17 mouse cellular contexts compared by ENCODE assay signal in genomic region chr1:135098441-135098840, GRCm38 (mm10). TPM values are rescaled to one million over a fixed set of nuclear protein-coding genes. Genes with fewer than 3 reads are reported as not detected.
DNase-seq lines count a peak whose midpoint lies in the region; ATAC-seq and TF ChIP-seq lines count a peak whose summit lies in the region.
"Had no signal": no experiment of that assay in that cellular context is flagged by ENCODE, and none has a peak within 500 bp of the region (broad histone marks: within the 10 kb centered on the region; RNA-seq: fewer than 3 reads in every experiment).

No protein-coding gene starts in this region.

- TF ChIP-seq CTCF in midbrain, postnatal 0 days (IDR thresholded peaks at IDR 0.05), result no peak
- no peak for TF ChIP-seq CTCF in thymus, adult 2 months (IDR thresholded peaks at IDR 0.05; ENCODE audit: borderline replicate concordance, control insufficient read depth, extremely low read depth, insufficient read depth, low read length, poor library complexity)

- H3K36me3 ChIP-seq in embryonic facial prominence, embryonic 13.5 days, result no peaks in the 10 kb centered on the region
- H3K36me3 ChIP-seq in embryonic facial prominence, embryonic 10.5 days (replicated peaks), result no peaks in the 10 kb centered on the region
- H3K36me3 ChIP-seq in midbrain, postnatal 0 days (ENCODE audit: insufficient read depth, low read length), result no peaks in the 10 kb centered on the region
- no peaks in the 10 kb centered on the region for H3K36me3 ChIP-seq in midbrain, embryonic 13.5 days
- no peaks in the 10 kb centered on the region for H3K36me3 ChIP-seq in thymus, adult 2 months (ENCODE audit: control insufficient read depth, insufficient read depth, low read length)
- H3K36me3 ChIP-seq: limb, embryonic 12.5 days; stomach, embryonic 15.5 days had no signal

- intact Hi-C loops in heart, postnatal 25 days (cut with DNase I), result no loop called here

- no peak for DNase-seq in embryonic facial prominence, embryonic 10.5 days (ENCODE audit: low spot score)
- peak; percentile 25 for DNase-seq in midbrain, postnatal 0 days (ENCODE audit: low spot score)
- peak; percentile 76 for DNase-seq in gastrocnemius, postnatal 25 days
- peak; percentile 44 for DNase-seq in heart, postnatal 25 days (ENCODE audit: low spot score)
- no peak for DNase-seq in thymus, adult 2 months
- DNase-seq: forebrain, postnatal 0 days; kidney, adult 18-20 months; kidney, postnatal 4 days; lung, postnatal 4 days; midbrain, embryonic 14.5 days; thymus, postnatal 25 days had no signal

- no peak overlapping the region for H3K27ac ChIP-seq in embryonic facial prominence, embryonic 13.5 days
- H3K27ac ChIP-seq in embryonic facial prominence, embryonic 10.5 days (replicated peaks), result no peak overlapping the region
- no peak overlapping the region for H3K27ac ChIP-seq in midbrain, postnatal 0 days (ENCODE audit: low read depth, low read length)
- H3K27ac ChIP-seq in midbrain, embryonic 13.5 days, result no peak overlapping the region
- H3K27ac ChIP-seq in thymus, adult 2 months (ENCODE audit: control insufficient read depth, insufficient read depth, low read length), result no peak overlapping the region
- H3K27ac ChIP-seq: limb, embryonic 12.5 days; stomach, embryonic 15.5 days had no signal

- peaks cover 33% of the 10 kb centered on the region for H3K27me3 ChIP-seq in embryonic facial prominence, embryonic 13.5 days
- H3K27me3 ChIP-seq in embryonic facial prominence, embryonic 10.5 days (replicated peaks; ENCODE audit: low read depth, poor library complexity, severe bottlenecking), result peaks cover 68% of the 10 kb centered on the region
- peaks cover 7% of the 10 kb centered on the region; the same call in 1 of the 2 replicates for H3K27me3 ChIP-seq in midbrain, postnatal 0 days (ENCODE audit: insufficient read depth, low read length)
- H3K27me3 ChIP-seq in midbrain, embryonic 13.5 days, result peaks cover 22% of the 10 kb centered on the region
- no peaks in the 10 kb centered on the region for H3K27me3 ChIP-seq in thymus, adult 2 months (ENCODE audit: control insufficient read depth, insufficient read depth, low read length)

- no peak overlapping the region for H3K4me3 ChIP-seq in embryonic facial prominence, embryonic 13.5 days
- H3K4me3 ChIP-seq in embryonic facial prominence, embryonic 10.5 days, result no peak overlapping the region
- H3K4me3 ChIP-seq in midbrain, postnatal 0 days (ENCODE audit: low read depth, low read length), result no peak overlapping the region
- H3K4me3 ChIP-seq in midbrain, embryonic 13.5 days (replicated peaks), result no peak overlapping the region
- no peak overlapping the region for H3K4me3 ChIP-seq in thymus, adult 2 months (ENCODE audit: control insufficient read depth, insufficient read depth, low read length)
- H3K4me3 ChIP-seq: limb, embryonic 12.5 days; stomach, embryonic 15.5 days had no signal

- ATAC-seq in embryonic facial prominence, embryonic 13.5 days (ENCODE audit: insufficient number of reproducible peaks, insufficient read depth, low FRiP score, low TSS enrichment, low read depth), result no peak
- ATAC-seq in midbrain, postnatal 0 days (ENCODE audit: low FRiP score), result no peak
- no peak for ATAC-seq in midbrain, embryonic 13.5 days
- no peak for ATAC-seq in granulocyte monocyte progenitor cell, adult 5-6 weeks (replicated peaks; ENCODE audit: poor library complexity, severe bottlenecking)
- ATAC-seq: CD4-positive, CD25-positive, alpha-beta regulatory T cell, adult 4 months; forebrain, postnatal 0 days had no signal

- 81% methylated on average over 7 of the region's 7 CpGs for WGBS in embryonic facial prominence, embryonic 13.5 days
- 87% methylated on average over 7 of the region's 7 CpGs for WGBS in embryonic facial prominence, embryonic 10.5 days
- 81% methylated on average over 7 of the region's 7 CpGs for WGBS in midbrain, postnatal 0 days
- WGBS in midbrain, embryonic 13.5 days, result 86% methylated on average over 7 of the region's 7 CpGs
- WGBS in thymus, adult 2 months, result 94% methylated on average over 7 of the region's 7 CpGs

- H3K9ac ChIP-seq in embryonic facial prominence, embryonic 13.5 days, result 0 out of 2 replicates have a peak overlapping the region, but pooled peaks have one; percentile 16
- no peak overlapping the region for H3K9ac ChIP-seq in midbrain, postnatal 0 days (replicated peaks; ENCODE audit: low read length, poor library complexity, severe bottlenecking)
- H3K9ac ChIP-seq in midbrain, embryonic 13.5 days (replicated peaks), result no peak overlapping the region
- H3K9ac ChIP-seq: forebrain, postnatal 0 days; limb, embryonic 12.5 days; stomach, embryonic 15.5 days had no signal

- no peak for TF ChIP-seq POLR2A in thymus, adult 2 months (IDR thresholded peaks at IDR 0.05; ENCODE audit: control insufficient read depth, extremely low read depth, insufficient read depth, low read length, poor library complexity)

- no peaks in the 10 kb centered on the region for H3K9me3 ChIP-seq in embryonic facial prominence, embryonic 13.5 days
- no peaks in the 10 kb centered on the region for H3K9me3 ChIP-seq in embryonic facial prominence, embryonic 10.5 days
- no peaks in the 10 kb centered on the region for H3K9me3 ChIP-seq in midbrain, postnatal 0 days (ENCODE audit: low read length)
- no peaks in the 10 kb centered on the region for H3K9me3 ChIP-seq in midbrain, embryonic 13.5 days
- H3K9me3 ChIP-seq: limb, embryonic 12.5 days; stomach, embryonic 15.5 days had no signal

- peaks cover 41% of the 10 kb centered on the region for H3K4me1 ChIP-seq in embryonic facial prominence, embryonic 13.5 days
- peaks cover 13% of the 10 kb centered on the region for H3K4me1 ChIP-seq in embryonic facial prominence, embryonic 10.5 days
- no peaks in the 10 kb centered on the region for H3K4me1 ChIP-seq in midbrain, postnatal 0 days (ENCODE audit: insufficient read depth, low read length)
- 0 out of 2 replicates have a peak, but pooled peaks cover 3% of the 10 kb centered on the region for H3K4me1 ChIP-seq in midbrain, embryonic 13.5 days (replicated peaks)
- peaks cover 10% of the 10 kb centered on the region for H3K4me1 ChIP-seq in thymus, adult 2 months (replicated peaks; ENCODE audit: control insufficient read depth, insufficient read depth, low read length)
- H3K4me1 ChIP-seq: stomach, embryonic 15.5 days had no signal

- no peak overlapping the region for H3K4me2 ChIP-seq in embryonic facial prominence, embryonic 13.5 days
- no peak overlapping the region for H3K4me2 ChIP-seq in midbrain, postnatal 0 days (ENCODE audit: low read depth, low read length, poor library complexity, severe bottlenecking)
- no peak overlapping the region for H3K4me2 ChIP-seq in midbrain, embryonic 13.5 days (replicated peaks)
- H3K4me2 ChIP-seq: limb, embryonic 12.5 days; stomach, embryonic 15.5 days had no signal

RNA-seq across cellular contexts. Expression of gene Lgr6, which starts 6.6 kb away (rescaled TPM):
- 8.3 and 11.5 TPM in 2 replicates for polyA plus RNA-seq in embryonic facial prominence, embryonic 13.5 days (2015; fragmentation: Nextera tagmentation; extraction: Ambion mirVana)
- 0.73 and 1.1 TPM in 2 replicates for polyA plus RNA-seq in embryonic facial prominence, embryonic 10.5 days (2016; fragmentation: Nextera tagmentation; extraction: Ambion mirVana)
- 2.5 and 3.8 TPM in 2 replicates for total RNA-seq in midbrain, postnatal 0 days (2014; rRNA removed)
- 1.9 and 2.1 TPM in 2 replicates for polyA plus RNA-seq in midbrain, postnatal 0 days (2015; fragmentation: Nextera tagmentation; extraction: Ambion mirVana)
- polyA plus RNA-seq in midbrain, embryonic 13.5 days (2015; fragmentation: Nextera tagmentation; extraction: Ambion mirVana), result 0.35 and 0.44 TPM in 2 replicates
- total RNA-seq in gastrocnemius, postnatal 25 days (2021), result under 1 TPM; 0.51 to 0.54 TPM
- total RNA-seq in heart, postnatal 25 days (2021), result 10 to 100 TPM; 14.6 to 17.5 TPM
- not detected in 2 replicates for total RNA-seq in granulocyte monocyte progenitor cell, adult 5-6 weeks (2014; fragmentation: Nextera tagmentation)
- 0.04 TPM in 1 of 2 replicates, not detected in the other for total RNA-seq in granulocyte monocyte progenitor cell, adult 5-6 weeks (2017)
- 1.3 and 1.5 TPM in 2 replicates for polyA plus RNA-seq in thymus, adult 2 months (2012; rRNA removed)

RNA-seq across cellular contexts. Expression of gene Ptpn7, which starts 34.1 kb away (rescaled TPM):
- polyA plus RNA-seq in embryonic facial prominence, embryonic 13.5 days (2015; fragmentation: Nextera tagmentation; extraction: Ambion mirVana), result 1.5 and 2.2 TPM in 2 replicates
- polyA plus RNA-seq in embryonic facial prominence, embryonic 10.5 days (2016; fragmentation: Nextera tagmentation; extraction: Ambion mirVana), result 1.3 and 2.1 TPM in 2 replicates
- 0.05 and 0.24 TPM in 2 replicates for total RNA-seq in midbrain, postnatal 0 days (2014; rRNA removed)
- polyA plus RNA-seq in midbrain, postnatal 0 days (2015; fragmentation: Nextera tagmentation; extraction: Ambion mirVana), result 0.05 and 0.15 TPM in 2 replicates
- 0.46 and 0.51 TPM in 2 replicates for polyA plus RNA-seq in midbrain, embryonic 13.5 days (2015; fragmentation: Nextera tagmentation; extraction: Ambion mirVana)
- total RNA-seq in gastrocnemius, postnatal 25 days (2021), result under 1 TPM; 0.20 to 0.38 TPM
- under 1 TPM; 0.44 to 0.50 TPM for total RNA-seq in heart, postnatal 25 days (2021)
- total RNA-seq in granulocyte monocyte progenitor cell, adult 5-6 weeks (2014; fragmentation: Nextera tagmentation), result 133 and 146 TPM in 2 replicates
- total RNA-seq in granulocyte monocyte progenitor cell, adult 5-6 weeks (2017), result 101 and 112 TPM in 2 replicates
- 219 and 275 TPM in 2 replicates for polyA plus RNA-seq in thymus, adult 2 months (2012; rRNA removed)

RNA-seq across cellular contexts. Expression of gene Arl8a, which starts 48.2 kb away (rescaled TPM):
- 75.2 and 78.6 TPM in 2 replicates for polyA plus RNA-seq in embryonic facial prominence, embryonic 13.5 days (2015; fragmentation: Nextera tagmentation; extraction: Ambion mirVana)
- polyA plus RNA-seq in embryonic facial prominence, embryonic 10.5 days (2016; fragmentation: Nextera tagmentation; extraction: Ambion mirVana), result 48.3 and 50.3 TPM in 2 replicates
- 317 and 384 TPM in 2 replicates for total RNA-seq in midbrain, postnatal 0 days (2014; rRNA removed)
- 399 and 418 TPM in 2 replicates for polyA plus RNA-seq in midbrain, postnatal 0 days (2015; fragmentation: Nextera tagmentation; extraction: Ambion mirVana)
- 234 and 247 TPM in 2 replicates for polyA plus RNA-seq in midbrain, embryonic 13.5 days (2015; fragmentation: Nextera tagmentation; extraction: Ambion mirVana)
- total RNA-seq in gastrocnemius, postnatal 25 days (2021), result 10 to 100 TPM; 14.9 to 15.7 TPM
- 10 to 100 TPM; 17.9 to 20.3 TPM for total RNA-seq in heart, postnatal 25 days (2021)
- 35.6 and 48.5 TPM in 2 replicates for total RNA-seq in granulocyte monocyte progenitor cell, adult 5-6 weeks (2014; fragmentation: Nextera tagmentation)
- total RNA-seq in granulocyte monocyte progenitor cell, adult 5-6 weeks (2017), result 18.3 and 20.3 TPM in 2 replicates
- 54.7 and 59.4 TPM in 2 replicates for polyA plus RNA-seq in thymus, adult 2 months (2012; rRNA removed)

Comparison
In these comparisons a context has a peak if more than half of its experiments do, and no peak if none do; other contexts are left out.
1. DNase-seq: peak in midbrain, postnatal 0 days (single experiment), gastrocnemius, postnatal 25 days (single experiment) and heart, postnatal 25 days (single experiment); none in embryonic facial prominence, embryonic 10.5 days (single experiment) and thymus, adult 2 months (single experiment).
2. RNA of gene Ptpn7, which starts 34.1 kb away (polyA plus RNA-seq): 219 to 275 TPM in thymus, adult 2 months; 1.5 to 2.2 TPM in embryonic facial prominence, embryonic 13.5 days, 1.3 to 2.1 TPM in embryonic facial prominence, embryonic 10.5 days, 0.46 to 0.51 TPM in midbrain, embryonic 13.5 days and 0.05 to 0.15 TPM in midbrain, postnatal 0 days; every median in the first group is over 10 times any median in the second.